In genomic region chr6:98631269-98631668, GRCm38 (mm10) we compare ENCODE assay signal across 20 mouse cellular contexts.
DNase-seq lines count a peak whose midpoint lies in the region; ATAC-seq lines count a peak whose summit lies in the region.
"Had no signal": no experiment of that assay in that cellular context is flagged by ENCODE, and none has a peak within 500 bp of the region (broad histone marks: within the 10 kb centered on the region; RNA-seq: fewer than 3 reads in every experiment).

No protein-coding gene starts in this region.

- H3K9ac ChIP-seq in forebrain, embryonic 12.5 days, result no peak overlapping the region
- H3K9ac ChIP-seq in kidney, embryonic 14.5 days (ENCODE audit: low read depth, low read length), result no peak overlapping the region
- H3K9ac ChIP-seq: embryonic facial prominence, embryonic 12.5 days had no signal

- no peaks in the 10 kb centered on the region for H3K9me3 ChIP-seq in forebrain, embryonic 10.5 days
- H3K9me3 ChIP-seq in forebrain, embryonic 12.5 days, result no peaks in the 10 kb centered on the region
- no peaks in the 10 kb centered on the region for H3K9me3 ChIP-seq in kidney, embryonic 14.5 days (ENCODE audit: control insufficient read depth, low read length)
- no peaks in the 10 kb centered on the region for H3K9me3 ChIP-seq in embryonic facial prominence, embryonic 10.5 days
- H3K9me3 ChIP-seq: embryonic facial prominence, embryonic 12.5 days had no signal

- no peaks in the 10 kb centered on the region for H3K36me3 ChIP-seq in forebrain, embryonic 10.5 days (replicated peaks)
- no peaks in the 10 kb centered on the region for H3K36me3 ChIP-seq in forebrain, embryonic 12.5 days (replicated peaks)
- H3K36me3 ChIP-seq in kidney, embryonic 14.5 days (ENCODE audit: control insufficient read depth, insufficient read depth, low read length), result no peaks in the 10 kb centered on the region
- no peaks in the 10 kb centered on the region for H3K36me3 ChIP-seq in embryonic facial prominence, embryonic 10.5 days (replicated peaks)
- H3K36me3 ChIP-seq: embryonic facial prominence, embryonic 12.5 days had no signal

- 84% methylated on average over 8 of the region's 8 CpGs for WGBS in forebrain, embryonic 10.5 days
- 80% methylated on average over 8 of the region's 8 CpGs for WGBS in forebrain, embryonic 12.5 days
- 18% methylated on average over 8 of the region's 8 CpGs for WGBS in kidney, embryonic 14.5 days
- 65% methylated on average over 8 of the region's 8 CpGs for WGBS in embryonic facial prominence, embryonic 10.5 days

- no peaks in the 10 kb centered on the region for H3K27me3 ChIP-seq in forebrain, embryonic 10.5 days (ENCODE audit: poor library complexity, severe bottlenecking)
- H3K27me3 ChIP-seq in forebrain, embryonic 12.5 days, result no peaks in the 10 kb centered on the region
- H3K27me3 ChIP-seq in kidney, embryonic 14.5 days (ENCODE audit: control insufficient read depth, insufficient read depth, low read length), result no peaks in the 10 kb centered on the region
- no peaks in the 10 kb centered on the region for H3K27me3 ChIP-seq in embryonic facial prominence, embryonic 10.5 days (replicated peaks; ENCODE audit: low read depth, poor library complexity, severe bottlenecking)
- H3K27me3 ChIP-seq: embryonic facial prominence, embryonic 12.5 days had no signal

- H3K4me3 ChIP-seq in forebrain, embryonic 10.5 days, result no peak overlapping the region
- no peak overlapping the region for H3K4me3 ChIP-seq in forebrain, embryonic 12.5 days (replicated peaks)
- no peak overlapping the region for H3K4me3 ChIP-seq in kidney, embryonic 14.5 days (ENCODE audit: low read length)
- no peak overlapping the region for H3K4me3 ChIP-seq in embryonic facial prominence, embryonic 10.5 days
- H3K4me3 ChIP-seq: embryonic facial prominence, embryonic 12.5 days had no signal

- no peak overlapping the region for H3K4me2 ChIP-seq in forebrain, embryonic 12.5 days
- H3K4me2 ChIP-seq in kidney, embryonic 14.5 days (replicated peaks; ENCODE audit: low read depth, low read length), result no peak overlapping the region

- DNase-seq in forebrain, embryonic 10.5 days (ENCODE audit: extremely low spot score, low spot score), result no peak
- DNase-seq in kidney, postnatal 10 days, result no peak
- DNase-seq in embryonic facial prominence, embryonic 10.5 days (ENCODE audit: low spot score), result no peak
- DNase-seq in fat pad, adult 2 months (ENCODE audit: extremely low read depth, low read depth, low spot score), result peak; percentile 8
- no peak for DNase-seq in urinary bladder, postnatal 36 days (ENCODE audit: low spot score in 2 of 2)
- DNase-seq: adrenal gland, adult 2 months; adrenal gland, postnatal 10 days; adrenal gland, postnatal 25 days; cerebellum, adult 11 months; cerebellum, adult 18-20 months; cerebellum, adult 8-10 months; cerebellum, adult 9-11 months; cerebellum, postnatal 14 days; cerebellum, postnatal 36 days; embryo, embryonic 11 days had no signal

- H3K4me1 ChIP-seq in forebrain, embryonic 10.5 days, result peaks cover 32% of the 10 kb centered on the region
- H3K4me1 ChIP-seq in forebrain, embryonic 12.5 days, result 0 out of 2 replicates have a peak, but pooled peaks cover 5% of the 10 kb centered on the region
- H3K4me1 ChIP-seq in kidney, embryonic 14.5 days (ENCODE audit: control insufficient read depth, insufficient read depth, low read length), result no peaks in the 10 kb centered on the region
- H3K4me1 ChIP-seq in embryonic facial prominence, embryonic 10.5 days, result peaks cover 36% of the 10 kb centered on the region

- ATAC-seq in forebrain, embryonic 12.5 days (ENCODE audit: low FRiP score), result no peak
- ATAC-seq in kidney, embryonic 14.5 days (ENCODE audit: low FRiP score, low TSS enrichment), result peak; percentile 57; the same call in 1 of the 2 replicates
- ATAC-seq: forebrain, embryonic 14.5 days; forebrain, embryonic 16.5 days had no signal

- H3K27ac ChIP-seq in forebrain, embryonic 10.5 days, result peak overlapping the region; percentile 20; the same call in 1 of the 2 replicates
- H3K27ac ChIP-seq in forebrain, embryonic 12.5 days, result no peak overlapping the region
- no peak overlapping the region for H3K27ac ChIP-seq in kidney, embryonic 14.5 days (ENCODE audit: low read depth, low read length)
- 0 out of 2 replicates have a peak overlapping the region, but pooled peaks have one; percentile 19 for H3K27ac ChIP-seq in embryonic facial prominence, embryonic 10.5 days (replicated peaks)
- H3K27ac ChIP-seq: embryonic facial prominence, embryonic 12.5 days had no signal

Comparison
In these comparisons a context has a peak if more than half of its experiments do, and no peak if none do; other contexts are left out.
1. H3K27ac ChIP-seq: peak in forebrain, embryonic 10.5 days (single experiment) and embryonic facial prominence, embryonic 10.5 days (single experiment); none in forebrain, embryonic 12.5 days (single experiment) and kidney, embryonic 14.5 days (single experiment).